Mouse (Mus musculus): ENCODE measurements at regions not wholly inside any gene's neighbourhood (a gene's known extent, or its start where the extent isn't known, plus 50 kb on each side); places are given as distances from the start of the nearest gene placed in this dataset.

- TF ChIP-seq CTCF (IDR thresholded peaks at IDR 0.05; ENCODE audit: control insufficient read depth, insufficient read depth, low read length) (no peak), POLR2A (IDR thresholded peaks at IDR 0.05; ENCODE audit: borderline replicate concordance, control insufficient read depth, low read depth, low read length) (no peak)
These were observed 143.5 kb downstream of the Npy start for GRCm38 (mm10) chr6:49965944-49966545.

Measured in bone marrow, adult 2 months (tissue).